Mouse (Mus musculus) liver, embryonic 15.5 days (tissue): ENCODE data around the gene Wnt1. TPM values are rescaled to one million over a fixed set of nuclear protein-coding genes. Genes with fewer than 3 reads are reported as not detected.

Experiments
- ATAC-seq: fragments of 200-750 bp; cut with Nextera tagmentation; 2 replicates; pipeline ENCODE4 v1.8.0; 2017; ENCODE audit warnings: moderate number of reproducible peaks, mild to moderate bottlenecking, moderate library complexity; ENCODE audit not compliant: insufficient read depth
- H3K27ac ChIP-seq: fragments of 300-500 bp; sonication (generic); replicated peaks from 2 replicates; pipeline ENCODE4 v1.5.1; 2015; ENCODE audit warnings: mild to moderate bottlenecking, inconsistent platforms
- H3K27me3 ChIP-seq: fragments of 300-500 bp; sonication (generic); 2 replicates; pipeline ENCODE4 v1.6.1; 2015; ENCODE audit warnings: mild to moderate bottlenecking, inconsistent platforms
- H3K36me3 ChIP-seq: fragments of 300-500 bp; sonication (generic); replicated peaks from 2 replicates; pipeline ENCODE4 v1.6.1; 2015; ENCODE audit warnings: moderate library complexity, mild to moderate bottlenecking, inconsistent platforms
- H3K4me1 ChIP-seq: fragments of 300-500 bp; sonication (generic); replicated peaks from 2 replicates; pipeline ENCODE4 v1.6.1; 2015; ENCODE audit warnings: inconsistent platforms
- H3K4me2 ChIP-seq: fragments of 300-500 bp; sonication (generic); 2 replicates; pipeline ENCODE4 v1.6.1; 2015; ENCODE audit warnings: moderate library complexity, mild to moderate bottlenecking, inconsistent platforms
- H3K4me3 ChIP-seq: fragments of 300-500 bp; sonication (generic); replicated peaks from 2 replicates; pipeline ENCODE4 v1.5.1; 2015; ENCODE audit warnings: mild to moderate bottlenecking, inconsistent platforms
- H3K9ac ChIP-seq: fragments of 300-500 bp; sonication (generic); 2 replicates; pipeline ENCODE4 v1.6.1; 2015; ENCODE audit warnings: moderate library complexity, mild to moderate bottlenecking, inconsistent platforms
- H3K9me3 ChIP-seq: fragments of 300-500 bp; sonication (generic); replicated peaks from 2 replicates; pipeline ENCODE4 v1.6.1; 2016; ENCODE audit warnings: inconsistent platforms
- WGBS: fragments of 180-500 bp; shearing (Covaris S2); methylation state at CpG from one replicate; pipeline ENCODE4 v1.1.7; 2015; ENCODE audit warnings: mixed read lengths; ENCODE audit not compliant: insufficient replicate concordance; 5-methylcytosine and 5-hydroxymethylcytosine counted together
- polyA plus RNA-seq: library from polyadenylated mRNA; unstranded; fragments of >200 nt; fragmentation: Nextera tagmentation; extraction: Ambion mirVana; gene quantifications from 2 replicates; pipeline ENCODE4 v1.2.1, GENCODE M21; 2015

Gene Wnt1
- polyA plus RNA-seq, 1 experiment from 2014 or later: not detected

DNA sequence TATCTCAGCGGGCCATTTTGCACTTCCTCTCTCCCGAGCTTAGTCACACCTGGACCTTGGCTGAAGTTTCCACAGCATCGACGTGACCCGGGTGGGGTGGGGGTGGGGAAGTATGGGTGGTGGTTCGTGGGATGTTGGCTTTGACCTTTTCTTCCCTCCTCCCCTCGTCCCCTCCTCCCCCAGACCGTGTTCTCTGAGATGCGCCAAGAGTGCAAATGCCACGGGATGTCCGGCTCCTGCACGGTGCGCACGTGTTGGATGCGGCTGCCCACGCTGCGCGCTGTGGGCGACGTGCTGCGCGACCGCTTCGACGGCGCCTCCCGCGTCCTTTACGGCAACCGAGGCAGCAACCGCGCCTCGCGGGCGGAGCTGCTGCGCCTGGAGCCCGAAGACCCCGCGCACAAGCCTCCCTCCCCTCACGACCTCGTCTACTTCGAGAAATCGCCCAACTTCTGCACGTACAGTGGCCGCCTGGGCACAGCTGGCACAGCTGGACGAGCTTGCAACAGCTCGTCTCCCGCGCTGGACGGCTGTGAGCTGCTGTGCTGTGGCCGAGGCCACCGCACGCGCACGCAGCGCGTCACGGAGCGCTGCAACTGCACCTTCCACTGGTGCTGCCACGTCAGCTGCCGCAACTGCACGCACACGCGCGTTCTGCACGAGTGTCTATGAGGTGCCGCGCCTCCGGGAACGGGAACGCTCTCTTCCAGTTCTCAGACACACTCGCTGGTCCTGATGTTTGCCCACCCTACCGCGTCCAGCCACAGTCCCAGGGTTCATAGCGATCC is 2.8 kb downstream of the Wnt1 start:
- no peaks in the 10 kb centered on the region for H3K9me3 ChIP-seq
- 3% methylated on average over 75 of the region's 75 CpGs for WGBS
- H3K27ac ChIP-seq: no peak overlapping the region
- peaks cover 19% of the 10 kb centered on the region for H3K4me1 ChIP-seq
- no peak overlapping the region for H3K9ac ChIP-seq
- H3K4me3 ChIP-seq: no peak overlapping the region
- no peaks in the 10 kb centered on the region for H3K36me3 ChIP-seq
- peaks cover 100% of the 10 kb centered on the region for H3K27me3 ChIP-seq
- H3K4me2 ChIP-seq: no peak overlapping the region
- ATAC-seq: no peak

DNA sequence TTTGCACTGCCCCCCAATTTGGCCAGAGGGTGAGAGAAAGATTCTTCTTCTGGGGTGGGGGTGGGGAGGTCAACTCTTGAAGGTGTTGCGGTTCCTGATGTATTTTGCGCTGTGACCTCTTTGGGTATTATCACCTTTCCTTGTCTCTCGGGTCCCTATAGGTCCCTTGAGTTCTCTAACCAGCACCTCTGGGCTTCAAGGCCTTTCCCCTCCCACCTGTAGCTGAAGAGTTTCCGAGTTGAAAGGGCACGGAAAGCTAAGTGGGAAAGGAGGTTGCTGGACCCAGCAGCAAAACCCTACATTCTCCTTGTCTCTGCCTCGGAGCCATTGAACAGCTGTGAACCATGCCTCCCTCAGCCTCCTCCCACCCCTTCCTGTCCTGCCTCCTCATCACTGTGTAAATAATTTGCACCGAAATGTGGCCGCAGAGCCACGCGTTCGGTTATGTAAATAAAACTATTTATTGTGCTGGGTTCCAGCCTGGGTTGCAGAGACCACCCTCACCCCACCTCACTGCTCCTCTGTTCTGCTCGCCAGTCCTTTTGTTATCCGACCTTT is 3.6 kb downstream of the Wnt1 start:
- peaks cover 100% of the 10 kb centered on the region for H3K27me3 ChIP-seq

DNA sequence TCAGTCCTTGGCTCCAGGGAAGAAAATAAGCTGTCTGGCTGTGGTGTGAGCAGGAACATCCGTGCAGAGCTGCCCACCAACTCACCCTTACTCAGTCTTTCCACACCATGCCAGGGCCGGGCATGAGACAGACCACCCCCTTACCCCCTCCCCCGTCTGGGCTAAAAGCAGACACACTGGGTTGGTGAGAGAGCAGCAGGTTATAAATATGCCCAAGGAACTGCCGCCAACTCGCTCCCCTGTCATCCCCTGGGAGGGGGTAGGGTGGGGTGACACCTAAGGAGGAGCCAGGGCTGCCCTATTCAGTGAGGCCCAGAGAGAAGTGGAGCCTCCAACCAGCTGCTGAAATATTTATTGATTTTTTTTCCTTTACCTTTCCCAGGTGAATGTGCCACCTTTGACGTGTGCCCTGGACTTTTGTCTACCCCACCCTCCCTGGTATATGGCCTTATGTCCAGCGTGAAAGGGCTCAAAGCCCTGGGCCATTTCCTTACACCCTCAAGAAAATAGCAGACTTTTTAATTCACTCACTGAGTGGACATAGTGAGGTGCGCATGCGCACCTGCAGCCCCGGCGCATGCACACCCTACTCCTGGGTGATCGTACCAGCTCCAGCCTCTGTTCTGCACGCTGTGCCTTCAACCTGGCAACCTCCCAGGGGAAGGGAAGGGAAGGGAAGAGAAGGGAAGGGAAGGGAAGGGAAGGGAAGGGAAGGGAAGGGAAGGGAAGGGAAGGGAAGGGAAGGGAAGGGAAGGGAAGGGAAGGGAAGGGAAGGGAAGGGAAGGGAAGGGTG is 7.3 kb downstream of the Wnt1 start:
- H3K4me2 ChIP-seq: no peak overlapping the region
- H3K9ac ChIP-seq: no peak overlapping the region
- H3K36me3 ChIP-seq: no peaks in the 10 kb centered on the region
- no peak overlapping the region for H3K27ac ChIP-seq
- H3K9me3 ChIP-seq: no peaks in the 10 kb centered on the region
- no peak overlapping the region for H3K4me3 ChIP-seq
- WGBS: 8% methylated on average over 13 of the region's 13 CpGs
- ATAC-seq: no peak
- peaks cover 7% of the 10 kb centered on the region; the same call in 1 of the 2 replicates for H3K4me1 ChIP-seq
- peaks cover 100% of the 10 kb centered on the region for H3K27me3 ChIP-seq

More for the DNA sequence above, 3.6 kb downstream of the Wnt1 start:
- Histone ChIP-seq H3K36me3 (no peaks in the 10 kb centered on the region), H3K9me3 (no peaks in the 10 kb centered on the region), H3K9ac (no peak overlapping the region), H3K4me3 (no peak overlapping the region), H3K4me2 (no peak overlapping the region), H3K4me1 (peaks cover 19% of the 10 kb centered on the region), H3K27ac (no peak overlapping the region)
- no peak for ATAC-seq
- WGBS: 2% methylated on average over 13 of the region's 13 CpGs

DNA sequence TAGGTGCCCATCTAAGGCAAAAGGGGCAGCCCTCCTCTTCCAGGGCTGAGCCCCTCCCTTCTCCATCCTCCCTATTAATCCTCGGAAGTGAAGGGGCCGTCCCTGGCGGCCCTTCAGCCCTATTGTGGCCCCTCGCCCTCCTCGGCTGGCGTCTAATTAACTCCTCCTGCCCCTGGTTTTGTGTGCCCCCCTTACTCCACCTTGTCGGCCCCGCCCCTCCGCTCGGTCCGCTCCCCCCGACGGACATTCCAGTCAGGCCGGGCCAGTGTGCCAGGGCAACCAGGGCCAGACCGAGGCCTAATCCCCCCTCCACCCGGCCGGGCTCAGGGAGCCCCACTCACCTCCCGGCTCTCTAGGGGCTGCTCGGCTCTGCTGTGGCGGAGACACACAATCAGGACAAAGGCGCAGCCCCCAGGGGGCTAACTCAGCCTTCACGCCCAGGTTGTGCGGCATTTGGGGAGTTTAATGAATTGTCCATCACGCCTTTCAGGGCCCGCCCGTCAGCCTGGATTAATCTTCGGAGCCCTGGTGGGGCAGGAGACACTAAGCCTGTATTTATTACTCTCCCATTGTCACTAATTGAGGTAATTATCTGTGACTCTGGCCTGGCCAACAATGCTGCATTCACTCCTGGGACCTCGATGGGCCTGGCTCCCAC is 8.3 kb downstream of the Wnt1 start:
- H3K36me3 ChIP-seq: no peaks in the 10 kb centered on the region
- H3K4me3 ChIP-seq: no peak overlapping the region
- peaks cover 100% of the 10 kb centered on the region for H3K27me3 ChIP-seq
- 6% methylated on average over 28 of the region's 28 CpGs for WGBS
- H3K4me1 ChIP-seq: peaks cover under 1% of the 10 kb centered on the region
- no peak for ATAC-seq
- H3K4me2 ChIP-seq: no peak overlapping the region
- no peak overlapping the region for H3K9ac ChIP-seq
- H3K27ac ChIP-seq: no peak overlapping the region
- no peaks in the 10 kb centered on the region for H3K9me3 ChIP-seq

DNA sequence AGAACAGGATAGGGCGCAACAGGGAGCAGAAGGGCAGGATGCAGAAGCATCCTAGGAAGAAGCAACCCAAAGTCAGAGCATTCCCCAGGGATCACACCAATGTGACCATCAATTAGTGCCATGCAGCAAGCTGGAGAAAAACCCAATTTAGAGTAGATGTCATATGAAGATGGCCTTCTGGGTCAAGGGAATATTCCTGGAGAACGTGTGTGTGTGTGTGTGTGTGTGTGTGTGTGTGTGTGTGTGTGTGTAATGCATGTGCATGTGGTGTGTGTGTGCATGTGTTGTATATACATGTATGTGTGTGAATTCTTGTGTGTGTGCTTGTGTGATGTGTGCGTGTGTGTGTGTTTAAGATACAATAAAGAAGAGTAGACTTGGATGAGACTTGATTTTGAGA is 9.2 kb downstream of the Wnt1 start:
- H3K4me1 ChIP-seq: peaks cover 10% of the 10 kb centered on the region
- H3K27me3 ChIP-seq: peaks cover 100% of the 10 kb centered on the region
- no peak overlapping the region for H3K27ac ChIP-seq
- no peak overlapping the region for H3K4me3 ChIP-seq
- WGBS: 35% methylated on average over 3 of the region's 3 CpGs
- H3K36me3 ChIP-seq: no peaks in the 10 kb centered on the region
- H3K9me3 ChIP-seq: no peaks in the 10 kb centered on the region
- no peak for ATAC-seq
- no peak overlapping the region for H3K9ac ChIP-seq
- H3K4me2 ChIP-seq: no peak overlapping the region

DNA sequence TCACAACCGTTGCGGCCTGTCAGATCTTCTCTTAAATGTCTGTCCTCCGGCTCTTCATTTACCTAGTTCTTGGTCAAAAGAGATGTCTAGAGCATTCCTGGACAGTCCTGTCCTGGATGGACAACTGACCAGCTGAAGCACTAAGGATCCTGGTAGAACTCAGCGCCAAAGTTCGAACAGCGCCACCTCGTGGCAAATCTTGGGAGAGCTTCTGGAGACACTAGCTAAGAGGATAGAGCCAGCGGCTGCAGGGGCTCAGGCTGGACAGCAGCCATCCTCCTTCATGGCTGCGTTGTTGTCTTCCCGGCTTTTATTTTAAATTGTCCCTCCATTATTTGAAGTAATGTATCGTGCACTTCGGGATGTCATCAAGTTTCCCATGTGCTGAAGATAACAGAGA is 9.7 kb downstream of the Wnt1 start:
- WGBS: 11% methylated on average over 12 of the region's 12 CpGs
- Histone ChIP-seq H3K4me3 (no peak overlapping the region), H3K9ac (no peak overlapping the region), H3K4me2 (no peak overlapping the region), H3K9me3 (no peaks in the 10 kb centered on the region), H3K36me3 (no peaks in the 10 kb centered on the region), H3K4me1 (peaks cover 15% of the 10 kb centered on the region), H3K27me3 (peaks cover 100% of the 10 kb centered on the region), H3K27ac (no peak overlapping the region)
- ATAC-seq: no peak

DNA sequence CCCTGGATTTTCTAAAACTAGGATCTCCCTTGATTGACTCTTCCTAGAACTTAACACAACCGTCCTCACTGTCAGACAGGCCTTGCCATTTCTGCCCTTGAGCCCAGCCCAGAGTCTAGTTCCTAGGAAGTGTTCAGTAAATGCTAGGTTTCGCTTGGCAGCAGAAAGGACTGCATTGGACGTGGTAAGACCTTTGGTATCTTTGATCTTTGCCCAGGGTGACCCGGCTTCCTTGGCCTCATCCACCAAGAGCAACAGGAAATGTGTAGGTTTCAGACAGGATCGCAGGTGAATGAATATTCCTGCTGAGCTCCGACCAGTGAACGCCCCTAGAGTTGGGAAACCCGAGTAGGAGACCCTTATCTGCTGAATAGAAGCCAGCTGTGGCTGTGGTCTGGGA is 13.3 kb downstream of the Wnt1 start:
- no peak for ATAC-seq
- no peak overlapping the region for H3K4me3 ChIP-seq
- peaks cover 100% of the 10 kb centered on the region for H3K27me3 ChIP-seq
- peaks cover 47% of the 10 kb centered on the region for H3K4me1 ChIP-seq
- no peaks in the 10 kb centered on the region for H3K36me3 ChIP-seq
- H3K27ac ChIP-seq: no peak overlapping the region
- no peak overlapping the region for H3K4me2 ChIP-seq
- H3K9me3 ChIP-seq: no peaks in the 10 kb centered on the region
- no peak overlapping the region for H3K9ac ChIP-seq
- WGBS: 6% methylated on average over 8 of the region's 8 CpGs

DNA sequence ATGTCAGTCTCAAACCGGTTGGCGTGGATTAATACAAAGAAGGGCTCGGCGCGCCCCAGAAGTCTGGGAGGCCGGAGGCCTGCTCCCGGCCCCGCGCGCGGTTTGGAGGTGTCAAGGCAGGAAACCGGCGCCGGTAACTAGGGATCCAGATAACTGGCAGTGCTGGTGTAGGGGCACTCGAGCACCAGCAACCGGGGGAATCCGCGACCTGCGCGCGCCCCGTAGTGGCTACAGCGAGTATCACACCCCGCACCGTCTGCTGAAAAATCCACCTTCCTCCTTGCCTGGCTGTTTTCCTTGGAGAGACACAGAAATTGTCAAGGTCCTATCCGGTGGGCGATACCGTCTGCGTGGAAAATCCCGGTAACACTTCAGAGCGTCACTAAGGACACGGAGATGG is 14.4 kb downstream of the Wnt1 start:
- WGBS: 0% methylated on average over 32 of the region's 32 CpGs
- Histone ChIP-seq H3K4me3 (no peak overlapping the region; the same call in 1 of the 2 replicates), H3K9me3 (no peaks in the 10 kb centered on the region), H3K27ac (no peak overlapping the region), H3K4me2 (peak overlapping the region; percentile 41), H3K4me1 (peaks cover 51% of the 10 kb centered on the region), H3K27me3 (peaks cover 100% of the 10 kb centered on the region), H3K9ac (no peak overlapping the region), H3K36me3 (no peaks in the 10 kb centered on the region)
- no peak for ATAC-seq

DNA sequence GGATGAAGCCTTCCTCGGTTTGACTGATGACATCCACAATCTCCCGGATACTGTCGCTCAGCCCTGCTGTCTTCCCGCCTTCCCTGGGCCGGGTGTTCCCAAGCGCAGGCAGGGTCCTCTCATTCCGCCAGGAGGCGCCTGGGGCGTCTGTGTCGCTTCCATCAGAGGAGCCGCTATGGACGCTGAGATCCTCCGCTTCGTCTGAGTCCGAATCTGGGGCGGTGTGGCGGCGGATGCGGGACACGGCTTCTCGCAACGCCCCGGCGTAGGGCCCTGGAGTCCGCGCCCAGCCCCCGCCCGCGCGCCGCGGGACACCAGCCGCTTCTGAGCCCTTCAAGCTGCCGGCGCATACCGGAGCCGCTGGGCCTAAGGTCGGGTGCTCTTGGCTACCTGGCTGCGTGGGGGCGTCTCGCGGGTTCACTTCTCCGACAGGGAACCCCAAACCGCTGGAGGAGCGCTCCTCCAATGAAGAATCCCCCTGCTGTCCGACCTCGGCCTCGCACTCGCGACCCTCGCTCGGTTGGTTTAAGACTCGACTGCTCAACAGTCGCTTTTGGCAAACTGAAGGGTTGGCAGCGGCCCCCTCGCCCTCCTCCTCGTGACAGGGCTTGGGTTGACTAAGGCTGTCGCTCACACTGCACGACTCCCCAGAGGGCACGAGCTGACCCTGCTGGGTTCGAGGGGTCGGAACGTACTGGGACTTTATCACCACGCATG is 15.8 kb downstream of the Wnt1 start:
- 2% methylated on average over 64 of the region's 64 CpGs for WGBS
- peaks cover 51% of the 10 kb centered on the region for H3K4me1 ChIP-seq
- no peak overlapping the region for H3K27ac ChIP-seq
- H3K9me3 ChIP-seq: no peaks in the 10 kb centered on the region
- H3K9ac ChIP-seq: no peak overlapping the region
- H3K4me3 ChIP-seq: peak overlapping the region; percentile 43
- ATAC-seq: no peak
- peaks cover 100% of the 10 kb centered on the region for H3K27me3 ChIP-seq
- peak overlapping the region; percentile 64 for H3K4me2 ChIP-seq
- H3K36me3 ChIP-seq: peaks cover 1% of the 10 kb centered on the region; the same call in 1 of the 2 replicates

DNA sequence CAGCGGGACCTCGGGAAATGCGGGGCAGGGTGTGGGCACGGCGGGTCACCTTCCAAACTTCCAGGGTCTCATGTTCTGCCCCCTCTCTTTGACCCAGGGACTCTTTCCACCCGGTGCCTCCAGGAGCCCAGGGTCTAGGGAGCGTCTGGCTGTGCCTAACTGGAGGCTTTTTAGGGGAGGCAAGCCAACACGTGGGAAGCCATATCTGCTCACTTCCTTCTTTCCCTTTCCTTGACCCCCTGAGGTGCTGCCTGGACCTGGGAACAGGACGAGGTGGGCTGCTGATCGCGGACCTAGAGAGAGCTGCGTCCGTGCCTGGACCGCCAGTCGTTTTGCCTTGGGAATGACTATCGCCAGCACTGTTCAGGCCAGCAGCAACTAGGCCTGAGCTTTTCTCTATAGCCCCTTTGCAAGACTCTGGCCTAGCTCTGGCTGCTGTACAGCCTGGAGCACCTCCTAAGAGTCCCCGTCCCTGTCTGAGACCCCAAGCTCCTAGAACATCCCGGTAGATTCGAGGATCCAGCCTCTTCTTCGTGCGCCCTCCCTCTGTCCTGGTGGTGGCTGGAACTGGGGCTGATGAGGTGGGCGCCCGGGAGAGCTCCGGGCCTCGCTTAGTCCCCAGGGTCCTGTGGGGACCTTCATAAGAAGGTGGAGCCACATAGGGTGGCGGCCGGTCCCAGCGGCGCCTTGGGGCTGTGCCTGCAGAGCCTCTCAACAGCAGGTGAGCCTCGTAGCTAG is 16.6 kb downstream of the Wnt1 start:
- peaks cover 51% of the 10 kb centered on the region for H3K4me1 ChIP-seq

More for the DNA sequence above, 16.6 kb downstream of the Wnt1 start:
- peaks cover 96% of the 10 kb centered on the region for H3K27me3 ChIP-seq
- H3K4me3 ChIP-seq: peak overlapping the region; percentile 43
- H3K9ac ChIP-seq: 0 out of 2 replicates have a peak overlapping the region, but pooled peaks have one; percentile 6
- H3K4me2 ChIP-seq: peak overlapping the region; percentile 64
- H3K36me3 ChIP-seq: peaks cover 9% of the 10 kb centered on the region
- 8% methylated on average over 30 of the region's 30 CpGs for WGBS
- no peak for ATAC-seq
- H3K27ac ChIP-seq: no peak overlapping the region
- H3K9me3 ChIP-seq: no peaks in the 10 kb centered on the region
